Mouse (Mus musculus): ENCODE results near the gene Il2rb. TPM values are rescaled to one million over a fixed set of nuclear protein-coding genes. Genes with fewer than 3 reads are reported as not detected.

Gene Il2rb
- polyA plus RNA-seq, 1 experiment, result 0.71 TPM

DNA sequence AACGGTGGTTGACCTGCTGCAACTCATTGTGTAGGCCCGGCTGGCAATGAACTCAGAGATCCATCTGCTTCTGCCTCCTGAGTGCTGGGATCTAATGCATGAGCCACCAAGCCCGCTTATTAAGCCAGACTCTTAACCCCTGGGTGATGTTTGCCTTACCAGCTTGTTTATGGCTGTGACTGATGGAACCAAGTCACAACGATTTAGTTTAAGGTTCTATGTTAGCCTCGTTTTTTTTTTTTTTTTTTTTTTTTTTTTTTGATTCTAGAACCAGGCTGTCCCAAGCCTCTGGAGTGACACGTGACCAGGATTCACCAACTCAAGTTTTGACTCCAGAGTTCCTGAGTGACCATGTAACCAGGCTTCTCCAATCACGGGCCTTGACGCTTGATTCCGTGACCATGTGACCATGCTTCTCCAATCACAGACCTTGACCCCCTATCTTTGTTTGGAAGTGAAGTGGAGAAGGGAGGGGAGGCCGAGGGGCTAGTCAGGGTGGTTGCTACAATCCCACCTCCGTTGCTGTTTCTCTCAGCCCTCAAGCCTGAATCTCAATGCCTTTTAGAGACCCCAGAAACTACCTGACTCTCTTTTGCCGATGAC lies 14.3 kb upstream of the Il2rb start:
- no peaks in the 10 kb centered on the region for H3K4me1 ChIP-seq (ENCODE audit: control insufficient read depth, insufficient read depth, insufficient read length, low read length)
- no peak overlapping the region for H3K27ac ChIP-seq (replicated peaks; ENCODE audit: low read depth, low read length)
- no peak overlapping the region for H3K4me3 ChIP-seq (ENCODE audit: insufficient read depth, low read depth, low read length)

DNA sequence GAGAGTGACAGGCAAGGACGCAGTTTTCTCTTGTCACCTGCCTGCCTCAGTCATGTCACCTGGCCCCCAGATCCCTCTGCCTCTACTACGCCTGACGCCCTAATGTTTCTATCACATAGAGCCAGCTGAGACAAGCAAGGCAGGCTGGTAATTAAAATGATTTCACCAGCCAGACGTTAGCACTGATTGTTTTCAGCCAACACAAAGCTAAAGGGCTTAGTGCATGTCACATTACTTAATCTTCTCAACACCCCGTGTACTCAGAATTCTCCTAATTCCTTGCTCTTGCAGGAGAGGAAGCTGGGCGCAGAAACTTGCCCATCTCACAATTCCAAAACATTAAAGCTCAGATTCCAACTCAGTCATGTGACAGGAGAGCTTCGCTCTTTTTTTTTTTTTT lies 13.4 kb upstream of the Il2rb start:
- Histone ChIP-seq H3K4me1 (ENCODE audit: control insufficient read depth, insufficient read depth, insufficient read length, low read length) (no peaks in the 10 kb centered on the region), H3K27ac (replicated peaks; ENCODE audit: low read depth, low read length) (no peak overlapping the region), H3K4me3 (ENCODE audit: insufficient read depth, low read depth, low read length) (no peak overlapping the region)

DNA sequence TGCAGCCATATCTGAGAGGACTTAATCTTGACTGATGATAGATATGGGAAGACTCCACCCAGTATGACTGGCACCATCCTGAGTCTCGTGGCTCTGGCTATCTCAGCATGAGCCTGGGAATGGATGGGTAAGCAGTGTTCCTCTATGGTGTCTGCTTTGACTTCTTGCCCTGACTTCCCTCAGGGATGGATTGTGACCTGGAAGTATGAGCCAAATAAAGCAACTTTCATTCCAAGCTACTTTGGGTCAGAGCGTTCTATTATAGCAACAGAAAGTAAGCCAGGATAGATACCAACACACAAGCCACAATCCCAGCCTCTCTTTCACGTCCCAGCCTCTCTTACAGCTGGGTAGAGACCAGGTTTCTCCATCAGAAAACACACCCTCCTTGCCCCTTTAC lies 10.5 kb upstream of the Il2rb start:
- Histone ChIP-seq H3K27ac (replicated peaks; ENCODE audit: low read depth, low read length) (no peak overlapping the region), H3K4me3 (ENCODE audit: insufficient read depth, low read depth, low read length) (no peak overlapping the region), H3K4me1 (ENCODE audit: control insufficient read depth, insufficient read depth, insufficient read length, low read length) (no peaks in the 10 kb centered on the region)

DNA sequence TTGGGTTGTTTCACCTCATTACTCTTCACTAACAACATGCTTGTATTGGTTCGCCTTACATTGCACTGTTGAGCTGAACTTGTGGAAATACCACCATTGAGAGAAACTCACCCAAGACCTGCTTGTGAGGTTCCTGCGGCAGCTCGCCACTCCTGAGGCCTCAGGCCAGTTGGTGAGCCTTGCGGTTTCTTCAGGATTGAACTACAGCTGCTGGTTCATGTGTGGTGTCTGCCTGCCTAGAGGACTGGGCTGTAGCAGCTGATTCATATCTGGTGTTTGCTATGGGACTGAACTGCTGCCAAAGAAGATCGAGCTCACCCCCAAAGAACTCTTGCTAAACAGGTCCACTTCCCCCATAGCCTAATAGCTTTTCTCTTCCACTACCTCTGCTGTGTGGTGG lies 9.7 kb upstream of the Il2rb start:
- Histone ChIP-seq H3K27ac (replicated peaks; ENCODE audit: low read depth, low read length) (no peak overlapping the region), H3K4me3 (ENCODE audit: insufficient read depth, low read depth, low read length) (no peak overlapping the region), H3K4me1 (ENCODE audit: control insufficient read depth, insufficient read depth, insufficient read length, low read length) (no peaks in the 10 kb centered on the region)

DNA sequence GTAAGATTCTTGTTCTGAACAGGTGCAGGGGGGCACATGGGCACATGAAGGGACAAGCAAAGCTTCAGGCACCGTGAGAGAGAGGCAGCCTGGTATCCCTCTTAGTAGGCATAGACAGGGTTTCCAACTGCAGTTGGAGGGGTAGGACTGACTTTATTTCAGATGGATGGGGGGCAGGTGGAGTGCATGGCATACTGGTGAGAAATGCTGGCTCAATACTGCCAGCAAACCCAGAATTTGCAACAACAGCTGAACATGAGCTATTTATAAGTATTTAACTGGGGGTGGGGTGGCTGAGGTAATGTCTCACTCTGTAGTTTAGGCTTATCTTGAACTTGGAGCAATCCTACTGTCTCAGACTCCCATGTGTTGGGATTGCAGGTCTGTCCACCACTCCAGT lies 8.9 kb upstream of the Il2rb start:
- Histone ChIP-seq H3K4me3 (ENCODE audit: insufficient read depth, low read depth, low read length) (no peak overlapping the region), H3K4me1 (ENCODE audit: control insufficient read depth, insufficient read depth, insufficient read length, low read length) (no peaks in the 10 kb centered on the region), H3K27ac (replicated peaks; ENCODE audit: low read depth, low read length) (no peak overlapping the region)

DNA sequence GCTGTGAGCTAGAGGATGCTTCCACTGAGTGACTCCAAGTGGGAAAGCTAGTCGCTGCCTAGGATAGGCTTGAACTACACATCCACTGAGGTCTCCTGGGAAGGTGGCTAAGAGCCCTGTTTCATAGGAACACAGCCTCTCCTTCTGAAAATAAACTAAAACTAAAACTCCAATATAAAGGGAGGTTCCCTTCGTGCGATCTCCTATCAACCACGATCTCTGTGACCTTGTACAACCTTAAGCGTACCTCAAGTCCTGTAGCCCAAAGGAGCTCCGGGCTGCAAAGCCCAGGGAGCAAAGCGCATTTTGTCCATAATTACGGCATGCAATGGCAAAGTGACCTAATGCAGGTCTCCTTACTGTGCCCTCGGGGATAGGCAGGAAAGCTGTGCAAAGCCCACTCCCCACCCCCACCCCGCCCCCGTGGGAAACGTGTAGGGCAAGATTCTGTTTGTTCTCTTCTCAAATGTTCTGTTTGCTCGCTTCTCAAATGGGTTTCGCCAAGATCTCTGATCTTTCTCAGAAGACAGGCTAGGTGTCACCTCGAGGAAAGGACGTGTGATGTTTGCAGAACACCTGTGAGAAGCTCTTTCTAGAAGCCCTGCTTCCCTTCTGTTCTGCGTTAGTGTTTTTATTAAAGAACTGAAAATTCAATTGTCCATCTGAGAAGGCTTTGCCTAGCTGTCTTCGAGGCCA lies 7.5 kb upstream of the Il2rb start:
- Histone ChIP-seq H3K4me3 (ENCODE audit: insufficient read depth, low read depth, low read length) (no peak overlapping the region), H3K27ac (replicated peaks; ENCODE audit: low read depth, low read length) (no peak overlapping the region), H3K4me1 (ENCODE audit: control insufficient read depth, insufficient read depth, insufficient read length, low read length) (no peaks in the 10 kb centered on the region)

DNA sequence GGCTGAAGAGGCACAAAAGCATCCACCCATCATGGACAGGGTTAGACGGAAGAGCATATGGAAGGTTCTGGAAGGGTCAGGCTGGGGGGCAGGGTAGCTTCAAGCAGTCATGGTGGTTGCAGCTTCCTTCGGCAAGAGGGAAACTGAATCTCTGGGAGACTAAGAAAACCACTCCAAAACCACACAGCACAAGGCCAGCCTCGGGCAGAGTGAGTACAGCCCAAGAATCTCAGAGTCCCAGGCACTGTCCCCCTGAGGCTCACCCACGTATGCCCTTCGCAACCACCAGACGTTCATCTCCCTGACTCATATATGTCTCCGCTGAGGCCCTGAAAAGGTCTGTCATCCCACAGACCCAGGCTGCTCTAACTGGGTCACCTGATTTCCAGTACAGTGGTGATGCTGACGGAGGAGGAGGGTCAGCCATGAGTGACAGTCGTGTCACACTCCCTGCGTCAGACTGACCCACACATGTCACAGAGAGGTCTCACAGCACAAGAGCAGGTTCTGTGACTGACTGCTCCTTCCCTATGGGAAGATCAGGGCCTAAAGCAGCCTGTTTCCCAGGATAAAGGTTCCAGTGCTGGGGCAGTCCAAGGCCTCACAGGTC lies 1.6 kb downstream of the Il2rb start:
- no peak overlapping the region for H3K27ac ChIP-seq (replicated peaks; ENCODE audit: low read depth, low read length)
- H3K4me1 ChIP-seq (ENCODE audit: control insufficient read depth, insufficient read depth, insufficient read length, low read length), result no peaks in the 10 kb centered on the region
- H3K4me3 ChIP-seq (ENCODE audit: insufficient read depth, low read depth, low read length), result no peak overlapping the region

DNA sequence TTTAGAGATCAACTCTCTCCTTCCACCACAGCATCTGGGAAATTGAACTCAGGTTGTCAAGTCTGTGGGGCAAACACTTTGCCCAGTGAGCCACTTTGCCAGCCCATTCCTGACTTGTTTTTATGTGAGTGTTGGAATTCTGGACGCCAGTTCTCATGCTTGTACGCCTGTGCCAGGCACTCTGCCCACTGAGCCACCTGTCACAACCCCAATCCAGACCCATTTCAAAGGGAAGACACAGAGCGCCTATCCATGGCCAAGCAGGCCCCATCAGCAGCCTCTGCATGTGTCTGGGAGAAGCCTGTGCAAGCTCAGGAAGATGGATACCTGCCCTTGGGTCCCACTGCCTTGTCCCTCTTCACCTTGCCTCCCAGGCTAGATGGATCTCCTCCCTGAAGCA lies 3.8 kb downstream of the Il2rb start:
- no peak overlapping the region for H3K4me3 ChIP-seq (ENCODE audit: insufficient read depth, low read depth, low read length)
- H3K27ac ChIP-seq (replicated peaks; ENCODE audit: low read depth, low read length), result no peak overlapping the region
- no peaks in the 10 kb centered on the region for H3K4me1 ChIP-seq (ENCODE audit: control insufficient read depth, insufficient read depth, insufficient read length, low read length)

DNA sequence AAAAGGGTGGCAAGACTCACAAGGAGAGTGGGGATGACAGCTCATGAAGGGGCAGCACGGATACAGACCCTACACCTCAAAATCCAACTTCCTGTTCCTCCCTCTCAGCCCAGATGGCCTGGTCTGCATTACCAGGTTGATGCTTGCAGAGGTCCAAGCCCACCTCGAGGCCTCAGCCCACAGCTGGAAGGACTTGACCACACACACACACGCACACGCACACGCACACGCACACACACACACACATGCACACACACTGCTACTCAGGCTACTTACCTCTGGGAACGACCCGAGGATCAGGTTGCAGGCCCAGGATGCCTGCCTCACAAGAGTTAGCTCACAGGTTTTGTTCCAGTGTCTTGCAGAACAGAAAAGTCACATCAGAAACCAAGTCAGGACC lies 5.2 kb downstream of the Il2rb start:
- H3K4me1 ChIP-seq (ENCODE audit: control insufficient read depth, insufficient read depth, insufficient read length, low read length), result no peaks in the 10 kb centered on the region
- no peak overlapping the region for H3K27ac ChIP-seq (replicated peaks; ENCODE audit: low read depth, low read length)
- no peak overlapping the region for H3K4me3 ChIP-seq (ENCODE audit: insufficient read depth, low read depth, low read length)

DNA sequence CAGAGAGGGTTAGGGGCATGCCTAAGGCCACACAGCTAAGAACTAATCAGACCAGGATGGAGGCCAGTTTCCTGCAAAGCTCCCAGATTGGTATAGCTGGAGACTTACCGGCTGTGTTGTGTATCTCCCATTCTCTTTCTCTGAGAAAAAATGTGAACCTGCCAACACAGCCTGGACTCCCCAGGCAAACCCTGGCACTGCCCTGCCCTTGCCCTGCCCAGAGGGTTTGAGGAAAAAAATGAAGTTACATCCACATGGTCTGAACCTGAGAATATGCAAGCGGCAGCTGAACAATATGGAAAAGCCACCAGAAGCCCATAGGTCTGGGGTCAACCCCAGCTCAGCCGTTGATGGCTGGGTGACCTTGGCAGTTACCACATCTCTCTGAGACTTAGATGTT lies 5.8 kb downstream of the Il2rb start:
- no peaks in the 10 kb centered on the region for H3K4me1 ChIP-seq (ENCODE audit: control insufficient read depth, insufficient read depth, insufficient read length, low read length)
- H3K4me3 ChIP-seq (ENCODE audit: insufficient read depth, low read depth, low read length), result no peak overlapping the region

DNA sequence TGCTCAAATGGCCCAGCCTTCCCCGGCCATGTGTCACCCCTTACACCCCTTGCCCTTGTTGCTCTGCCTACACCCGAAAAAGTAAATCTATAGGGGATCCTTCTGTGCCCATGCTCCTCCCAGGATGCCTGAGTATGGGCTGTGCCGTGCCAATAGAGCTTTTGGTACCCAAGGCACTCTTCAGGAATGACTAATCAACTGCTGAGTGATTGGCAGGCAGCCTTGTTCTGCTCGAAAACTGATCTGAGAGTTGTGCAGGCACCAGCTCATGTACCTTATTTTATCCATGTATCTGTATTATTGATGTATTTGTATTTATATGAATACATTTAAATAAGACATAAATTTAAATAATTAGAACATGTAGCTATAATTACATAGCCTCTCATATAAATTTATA lies 8.0 kb downstream of the Il2rb start:
- no peaks in the 10 kb centered on the region for H3K4me1 ChIP-seq (ENCODE audit: control insufficient read depth, insufficient read depth, insufficient read length, low read length)
- H3K4me3 ChIP-seq (ENCODE audit: insufficient read depth, low read depth, low read length), result no peak overlapping the region
- H3K27ac ChIP-seq (replicated peaks; ENCODE audit: low read depth, low read length), result no peak overlapping the region

More for the DNA sequence above, 5.8 kb downstream of the Il2rb start:
- H3K27ac ChIP-seq (replicated peaks; ENCODE audit: low read depth, low read length), result no peak overlapping the region

DNA sequence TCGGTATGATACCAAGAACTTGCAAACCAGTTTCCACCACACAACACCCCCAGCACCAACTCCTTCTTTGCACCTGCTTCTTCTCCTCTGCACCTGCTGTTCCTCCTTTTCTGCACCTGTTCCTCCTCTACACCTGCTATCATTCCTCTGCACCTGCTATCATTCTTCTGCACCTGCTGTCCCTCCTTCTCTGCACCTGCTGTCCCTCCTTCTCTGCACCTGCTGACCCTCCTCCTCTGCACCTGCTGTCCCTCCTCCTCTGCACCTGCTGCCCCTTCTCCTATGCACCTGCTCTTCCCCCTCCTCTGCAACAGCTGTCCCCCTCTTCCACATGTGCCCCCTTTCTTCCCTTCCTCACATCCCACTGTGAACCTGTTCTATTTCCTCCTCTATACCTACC lies 8.5 kb downstream of the Il2rb start:
- Histone ChIP-seq H3K4me1 (ENCODE audit: control insufficient read depth, insufficient read depth, insufficient read length, low read length) (no peaks in the 10 kb centered on the region), H3K27ac (replicated peaks; ENCODE audit: low read depth, low read length) (no peak overlapping the region), H3K4me3 (ENCODE audit: insufficient read depth, low read depth, low read length) (no peak overlapping the region)

DNA sequence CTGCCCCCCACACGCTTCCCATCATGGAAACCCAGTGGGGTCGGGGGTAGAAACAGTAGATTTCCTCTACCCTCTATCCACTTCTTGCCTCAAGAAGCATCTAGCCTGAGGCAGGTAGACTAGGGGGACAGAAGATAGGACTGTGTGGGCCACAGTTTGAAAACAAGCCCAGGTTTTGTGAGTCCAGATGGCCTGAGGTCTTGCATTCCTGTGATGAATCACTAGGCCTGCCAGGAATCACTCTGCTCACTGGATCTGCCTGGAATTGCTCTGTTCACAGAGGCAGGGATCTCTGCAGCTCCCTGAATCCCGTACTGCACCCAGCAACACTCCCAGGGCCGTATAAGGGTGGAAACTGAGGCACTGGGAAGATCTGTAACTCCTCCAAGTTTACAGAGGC lies 11.8 kb downstream of the Il2rb start:
- no peak overlapping the region for H3K4me3 ChIP-seq (ENCODE audit: insufficient read depth, low read depth, low read length)
- H3K4me1 ChIP-seq (ENCODE audit: control insufficient read depth, insufficient read depth, insufficient read length, low read length), result no peaks in the 10 kb centered on the region
- H3K27ac ChIP-seq (replicated peaks; ENCODE audit: low read depth, low read length), result no peak overlapping the region

DNA sequence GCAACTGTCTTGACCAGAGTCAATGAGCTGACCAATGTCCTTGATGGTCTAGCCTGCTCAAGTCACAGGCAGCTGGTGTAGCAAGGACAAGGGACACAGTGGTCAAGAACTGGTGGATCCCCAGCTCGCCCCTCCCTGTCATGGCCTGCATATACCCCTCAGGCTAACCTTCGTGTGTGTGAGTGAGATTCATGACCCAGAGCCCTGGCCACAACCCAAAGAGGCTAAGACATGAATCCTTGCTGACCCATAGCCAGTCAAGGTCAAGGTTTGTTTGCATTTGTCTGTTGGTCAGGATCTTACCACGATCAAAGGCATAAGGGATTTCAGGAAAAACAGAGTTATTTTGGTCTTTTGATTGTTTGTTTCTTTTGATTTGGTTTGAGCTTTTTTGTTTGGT lies 12.6 kb downstream of the Il2rb start:
- Histone ChIP-seq H3K4me3 (ENCODE audit: insufficient read depth, low read depth, low read length) (no peak overlapping the region), H3K27ac (replicated peaks; ENCODE audit: low read depth, low read length) (no peak overlapping the region), H3K4me1 (ENCODE audit: control insufficient read depth, insufficient read depth, insufficient read length, low read length) (no peaks in the 10 kb centered on the region)

DNA sequence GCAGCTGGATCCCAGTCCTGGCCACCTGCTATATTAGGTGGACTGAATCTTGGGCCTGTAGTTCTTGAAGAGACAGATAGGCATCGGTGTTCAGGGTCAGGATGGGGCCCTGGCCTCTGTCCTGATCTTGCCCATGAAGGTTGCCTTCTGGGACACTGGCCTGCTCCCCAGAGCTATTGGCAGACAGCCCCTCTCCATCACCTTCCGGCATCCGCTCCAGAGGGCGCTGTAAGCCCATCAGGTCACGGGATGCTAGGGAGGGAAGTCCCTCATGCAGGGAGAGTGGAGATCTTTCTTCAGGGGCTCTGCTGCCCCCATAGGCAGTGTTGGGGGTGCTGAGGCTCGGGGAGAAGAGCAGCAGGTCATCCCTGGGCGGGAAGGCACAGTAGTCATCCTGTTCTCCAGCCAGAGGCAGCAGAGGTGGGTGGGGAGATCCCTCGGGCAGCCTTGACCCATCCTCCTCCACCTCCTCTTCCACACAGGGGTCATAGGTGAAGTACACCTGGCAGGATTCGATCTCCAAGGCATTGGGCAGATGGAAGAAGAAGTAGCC lies 13.5 kb downstream of the Il2rb start:
- Histone ChIP-seq H3K4me1 (ENCODE audit: control insufficient read depth, insufficient read depth, insufficient read length, low read length) (no peaks in the 10 kb centered on the region), H3K27ac (replicated peaks; ENCODE audit: low read depth, low read length) (no peak overlapping the region), H3K4me3 (ENCODE audit: insufficient read depth, low read depth, low read length) (no peak overlapping the region)

DNA sequence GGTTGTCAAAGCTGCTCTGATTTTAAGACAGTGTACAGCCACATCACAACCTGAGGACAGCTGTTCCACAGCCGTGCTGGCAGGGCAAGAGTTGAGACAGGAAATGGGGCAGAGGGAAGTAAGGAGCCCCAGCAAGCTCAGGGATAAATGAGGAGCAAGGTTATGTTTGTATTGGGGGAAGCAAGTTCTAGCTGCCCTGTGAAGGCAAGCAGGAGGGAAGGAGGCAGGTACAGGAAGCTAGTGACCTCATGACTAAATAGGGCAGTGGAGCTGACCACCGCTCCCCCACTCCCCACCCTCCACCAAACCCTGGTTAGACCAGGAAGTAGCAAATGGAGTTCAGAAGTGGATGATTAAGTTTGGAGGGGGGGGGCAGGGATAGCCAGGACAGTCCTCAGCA lies 14.1 kb downstream of the Il2rb start:
- no peak overlapping the region for H3K27ac ChIP-seq (replicated peaks; ENCODE audit: low read depth, low read length)
- no peaks in the 10 kb centered on the region for H3K4me1 ChIP-seq (ENCODE audit: control insufficient read depth, insufficient read depth, insufficient read length, low read length)
- H3K4me3 ChIP-seq (ENCODE audit: insufficient read depth, low read depth, low read length), result no peak overlapping the region
